Mouse (Mus musculus): ENCODE results near the gene 2310011J03Rik.

DNA sequence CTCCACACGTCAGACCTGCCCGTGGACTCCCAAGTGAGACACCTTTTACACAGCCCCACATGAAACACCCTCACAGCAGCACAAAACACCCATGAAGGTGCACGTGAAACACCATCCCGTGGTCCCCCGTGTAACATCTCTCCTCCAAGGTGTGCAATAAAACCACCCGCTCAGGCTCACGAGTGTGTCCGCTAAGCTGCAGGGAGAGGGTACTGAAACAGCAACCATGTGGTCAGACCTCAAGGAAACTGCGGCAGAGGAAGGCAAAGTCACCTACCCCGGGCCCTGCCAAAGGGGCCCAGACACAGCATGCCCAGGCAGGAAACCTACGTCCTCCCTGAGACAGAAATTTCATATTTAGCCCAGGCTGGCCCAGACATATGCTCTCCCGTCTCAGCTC lies 15.9 kb upstream of the 2310011J03Rik start:
- TF ChIP-seq CTCF (IDR thresholded peaks at IDR 0.05; ENCODE audit: low read depth, low read length) (no peak), POLR2A (IDR thresholded peaks at IDR 0.05; ENCODE audit: borderline replicate concordance, low read depth, low read length) (no peak)
